Mouse (Mus musculus) lung, embryonic 16.5 days (tissue): ENCODE measurements around the gene Rps6kc1. TPM values are rescaled to one million over a fixed set of nuclear protein-coding genes. Genes with fewer than 3 reads are reported as not detected.
A peak's percentile ranks its signal among the peaks of the same experiment; 100 is the strongest.

ENCODE experiments used
- ATAC-seq: fragments of 200-750 bp; cut with Nextera tagmentation; 2 replicates; pipeline ENCODE4 v1.8.0; 2017; ENCODE audit warnings: low read depth, mild to moderate bottlenecking, moderate library complexity
- H3K27ac ChIP-seq: fragments of 300-500 bp; sonication (generic); 2 replicates; pipeline ENCODE4 v1.5.1; 2014; ENCODE audit warnings: mild to moderate bottlenecking, control low read depth, low read length
- H3K27me3 ChIP-seq: fragments of 300-500 bp; sonication (generic); 2 replicates; pipeline ENCODE4 v1.6.1; 2014; ENCODE audit warnings: low read depth, low read length, mixed read lengths; ENCODE audit not compliant: control insufficient read depth, insufficient read depth
- H3K36me3 ChIP-seq: fragments of 300-500 bp; sonication (generic); 2 replicates; pipeline ENCODE4 v1.6.1; 2014; ENCODE audit warnings: low read length; ENCODE audit not compliant: control insufficient read depth, insufficient read depth
- H3K4me1 ChIP-seq: fragments of 300-500 bp; sonication (generic); replicated peaks from 2 replicates; pipeline ENCODE4 v1.6.1; 2014; ENCODE audit warnings: low read length, mixed read lengths; ENCODE audit not compliant: control insufficient read depth, insufficient read depth
- H3K4me2 ChIP-seq: fragments of 300-500 bp; sonication (generic); 2 replicates; pipeline ENCODE4 v1.6.1; 2014; ENCODE audit warnings: low read depth, low read length, control low read depth
- H3K4me3 ChIP-seq: fragments of 300-500 bp; sonication (generic); 2 replicates; pipeline ENCODE4 v1.5.1; 2014; ENCODE audit warnings: mild to moderate bottlenecking, low read length, control low read depth
- H3K9ac ChIP-seq: fragments of 300-500 bp; sonication (generic); 2 replicates; pipeline ENCODE4 v1.6.1; 2014; ENCODE audit warnings: low read length, control low read depth
- H3K9me3 ChIP-seq: fragments of 300-500 bp; sonication (generic); 2 replicates; pipeline ENCODE4 v1.6.1; 2016; ENCODE audit warnings: low read length; ENCODE audit not compliant: control insufficient read depth
- WGBS: fragments of 180-500 bp; shearing (Covaris S2); extraction: QIAGEN DNeasy Blood & Tissue Kit; methylation state at CpG from one replicate; pipeline ENCODE4 v1.1.7; 2014; 5-methylcytosine and 5-hydroxymethylcytosine counted together
- polyA plus RNA-seq: library from polyadenylated mRNA; unstranded; fragments of >200 nt; fragmentation: Nextera tagmentation; extraction: Ambion mirVana; gene quantifications from 2 replicates; pipeline ENCODE4 v1.2.1, GENCODE M21; 2015

Gene Rps6kc1
- polyA plus RNA-seq, 1 experiment from 2014 or later: 15.5 TPM

GRCm38 (mm10) chr1:190888031-190888430 lies 23.5 kb downstream of the Rps6kc1 start:
- peaks cover 11% of the 10 kb centered on the region for H3K36me3 ChIP-seq
- WGBS: 89% methylated on average over 2 of the region's 2 CpGs
- no peak overlapping the region for H3K4me3 ChIP-seq
- H3K4me1 ChIP-seq: peaks cover 7% of the 10 kb centered on the region; the same call in 1 of the 2 replicates
- H3K4me2 ChIP-seq: no peak overlapping the region
- H3K27me3 ChIP-seq: no peaks in the 10 kb centered on the region
- ATAC-seq: no peak
- H3K27ac ChIP-seq: no peak overlapping the region
- no peaks in the 10 kb centered on the region for H3K9me3 ChIP-seq
- no peak overlapping the region for H3K9ac ChIP-seq

- WGBS: 61% methylated on average over 4 of the region's 4 CpGs
- Histone ChIP-seq H3K27me3 (no peaks in the 10 kb centered on the region), H3K9ac (no peak overlapping the region), H3K4me3 (no peak overlapping the region), H3K36me3 (peaks cover 4% of the 10 kb centered on the region), H3K9me3 (no peaks in the 10 kb centered on the region), H3K27ac (peak overlapping the region; percentile 44), H3K4me1 (peaks cover 7% of the 10 kb centered on the region; the same call in 1 of the 2 replicates), H3K4me2 (no peak overlapping the region)
- peak; percentile 92 for ATAC-seq
Measured at GRCm38 (mm10) chr1:190886014-190886413, 25.6 kb downstream of the Rps6kc1 start.

- Histone ChIP-seq H3K4me2 (no peak overlapping the region), H3K4me1 (peaks cover 6% of the 10 kb centered on the region; the same call in 1 of the 2 replicates), H3K27ac (no peak overlapping the region), H3K9me3 (no peaks in the 10 kb centered on the region), H3K9ac (no peak overlapping the region), H3K4me3 (no peak overlapping the region), H3K36me3 (peaks cover 4% of the 10 kb centered on the region), H3K27me3 (no peaks in the 10 kb centered on the region)
- 3% methylated on average over 2 of the region's 2 CpGs for WGBS
- ATAC-seq: no peak
Measured at GRCm38 (mm10) chr1:190881422-190881821, 30.1 kb downstream of the Rps6kc1 start.

- Histone ChIP-seq H3K4me2 (no peak overlapping the region), H3K4me1 (peaks cover 2% of the 10 kb centered on the region; the same call in 1 of the 2 replicates), H3K36me3 (peaks cover 4% of the 10 kb centered on the region), H3K9ac (no peak overlapping the region), H3K4me3 (no peak overlapping the region), H3K27me3 (no peaks in the 10 kb centered on the region), H3K27ac (no peak overlapping the region), H3K9me3 (no peaks in the 10 kb centered on the region)
- 60% methylated on average over 6 of the region's 6 CpGs for WGBS
- no peak for ATAC-seq
Measured at GRCm38 (mm10) chr1:190880638-190881037, 30.9 kb downstream of the Rps6kc1 start.

GRCm38 (mm10) chr1:190875751-190876150 lies 35.8 kb downstream of the Rps6kc1 start:
- no peak overlapping the region for H3K4me2 ChIP-seq
- H3K36me3 ChIP-seq: peaks cover 2% of the 10 kb centered on the region
- WGBS: 86% methylated on average over 6 of the region's 6 CpGs
- no peak overlapping the region for H3K4me3 ChIP-seq
- no peak for ATAC-seq
- H3K9ac ChIP-seq: no peak overlapping the region
- no peaks in the 10 kb centered on the region for H3K27me3 ChIP-seq
- no peaks in the 10 kb centered on the region for H3K4me1 ChIP-seq
- H3K9me3 ChIP-seq: no peaks in the 10 kb centered on the region
- H3K27ac ChIP-seq: no peak overlapping the region

- Histone ChIP-seq H3K27me3 (no peaks in the 10 kb centered on the region), H3K9me3 (no peaks in the 10 kb centered on the region), H3K4me1 (no peaks in the 10 kb centered on the region), H3K9ac (no peak overlapping the region), H3K27ac (no peak overlapping the region), H3K4me3 (no peak overlapping the region), H3K4me2 (no peak overlapping the region), H3K36me3 (peaks cover 2% of the 10 kb centered on the region)
- ATAC-seq: no peak
- 80% methylated on average over 4 of the region's 4 CpGs for WGBS
Measured at GRCm38 (mm10) chr1:190875089-190875488, 36.5 kb downstream of the Rps6kc1 start.

- H3K4me2 ChIP-seq: no peak overlapping the region
- no peak overlapping the region for H3K9ac ChIP-seq
- no peaks in the 10 kb centered on the region for H3K9me3 ChIP-seq
- H3K27ac ChIP-seq: no peak overlapping the region
- H3K4me1 ChIP-seq: no peaks in the 10 kb centered on the region
- no peaks in the 10 kb centered on the region; the same call in 1 of the 2 replicates for H3K36me3 ChIP-seq
- H3K4me3 ChIP-seq: no peak overlapping the region
- 94% methylated on average over 12 of the region's 12 CpGs for WGBS
- no peak for ATAC-seq
- no peaks in the 10 kb centered on the region for H3K27me3 ChIP-seq
Measured at GRCm38 (mm10) chr1:190871068-190871467, 40.5 kb downstream of the Rps6kc1 start.

- Histone ChIP-seq H3K4me3 (no peak overlapping the region), H3K9me3 (no peaks in the 10 kb centered on the region), H3K27ac (no peak overlapping the region), H3K4me2 (no peak overlapping the region), H3K36me3 (no peaks in the 10 kb centered on the region; the same call in 1 of the 2 replicates), H3K4me1 (no peaks in the 10 kb centered on the region), H3K9ac (no peak overlapping the region), H3K27me3 (no peaks in the 10 kb centered on the region)
- 86% methylated on average over 4 of the region's 4 CpGs for WGBS
- ATAC-seq: no peak
Measured at GRCm38 (mm10) chr1:190869996-190870395, 41.6 kb downstream of the Rps6kc1 start.

- H3K9me3 ChIP-seq: no peaks in the 10 kb centered on the region
Measured at GRCm38 (mm10) chr1:190868790-190869189, 42.8 kb downstream of the Rps6kc1 start.

GRCm38 (mm10) chr1:190861626-190862025 lies 49.9 kb downstream of the Rps6kc1 start:
- ATAC-seq: peak; percentile 38; the same call in 1 of the 2 replicates
- Histone ChIP-seq H3K4me1 (peaks cover 7% of the 10 kb centered on the region), H3K9me3 (no peaks in the 10 kb centered on the region), H3K9ac (no peak overlapping the region), H3K27me3 (no peaks in the 10 kb centered on the region), H3K4me3 (no peak overlapping the region), H3K27ac (no peak overlapping the region), H3K4me2 (no peak overlapping the region), H3K36me3 (no peaks in the 10 kb centered on the region)
- WGBS: 35% methylated on average over 5 of the region's 5 CpGs

More at GRCm38 (mm10) chr1:190868790-190869189, 42.8 kb downstream of the Rps6kc1 start:
- WGBS: 80% methylated on average over 3 of the region's 3 CpGs
- no peak overlapping the region for H3K4me2 ChIP-seq
- H3K36me3 ChIP-seq: no peaks in the 10 kb centered on the region; the same call in 1 of the 2 replicates
- H3K9ac ChIP-seq: no peak overlapping the region
- H3K4me3 ChIP-seq: no peak overlapping the region
- H3K27ac ChIP-seq: no peak overlapping the region
- no peaks in the 10 kb centered on the region for H3K4me1 ChIP-seq
- ATAC-seq: no peak
- H3K27me3 ChIP-seq: no peaks in the 10 kb centered on the region
